Mouse (Mus musculus) neural tube, embryonic 12.5 days (tissue): ENCODE measurements around the gene Gpd2. TPM values are rescaled to one million over a fixed set of nuclear protein-coding genes. Genes with fewer than 3 reads are reported as not detected.

Experiments used
- ATAC-seq: fragments of 200-750 bp; cut with Nextera tagmentation; 2 replicates; pipeline ENCODE4 v1.8.0; 2017; ENCODE audit warnings: low read depth, mild to moderate bottlenecking, moderate TSS enrichment, moderate library complexity; ENCODE audit not compliant: low FRiP score
- H3K27ac ChIP-seq: fragments of 300-500 bp; sonication (generic); 2 replicates; pipeline ENCODE4 v1.5.1; 2016
- H3K27me3 ChIP-seq: fragments of 300-500 bp; sonication (generic); replicated peaks from 2 replicates; pipeline ENCODE4 v1.6.1; 2016; ENCODE audit warnings: mild to moderate bottlenecking
- H3K36me3 ChIP-seq: fragments of 300-500 bp; sonication (generic); 2 replicates; pipeline ENCODE4 v1.6.1; 2016; ENCODE audit warnings: mild to moderate bottlenecking
- H3K4me1 ChIP-seq: fragments of 300-500 bp; sonication (generic); 2 replicates; pipeline ENCODE4 v1.6.1; 2016
- H3K4me2 ChIP-seq: fragments of 300-500 bp; sonication (generic); replicated peaks from 2 replicates; pipeline ENCODE4 v1.6.1; 2016; ENCODE audit warnings: mild to moderate bottlenecking
- H3K4me3 ChIP-seq: fragments of 300-500 bp; sonication (generic); 2 replicates; pipeline ENCODE4 v1.5.1; 2016
- H3K9ac ChIP-seq: fragments of 300-500 bp; sonication (generic); 2 replicates; pipeline ENCODE4 v1.6.1; 2016; ENCODE audit warnings: mild to moderate bottlenecking
- H3K9me3 ChIP-seq: fragments of 300-500 bp; sonication (generic); 2 replicates; pipeline ENCODE4 v1.6.1; 2016; ENCODE audit warnings: mild to moderate bottlenecking
- WGBS: fragments of 180-500 bp; shearing (Covaris S2); methylation state at CpG from one replicate; pipeline ENCODE4 v1.1.7; 2016; 5-methylcytosine and 5-hydroxymethylcytosine counted together
- polyA plus RNA-seq: library from polyadenylated mRNA; unstranded; fragments of >200 nt; fragmentation: Nextera tagmentation; extraction: Ambion mirVana; gene quantifications from 2 replicates; pipeline ENCODE4 v1.2.1, GENCODE M21; 2016

Gpd2 gene
- polyA plus RNA-seq, 1 experiment from 2014 or later = 16.7 TPM

DNA sequence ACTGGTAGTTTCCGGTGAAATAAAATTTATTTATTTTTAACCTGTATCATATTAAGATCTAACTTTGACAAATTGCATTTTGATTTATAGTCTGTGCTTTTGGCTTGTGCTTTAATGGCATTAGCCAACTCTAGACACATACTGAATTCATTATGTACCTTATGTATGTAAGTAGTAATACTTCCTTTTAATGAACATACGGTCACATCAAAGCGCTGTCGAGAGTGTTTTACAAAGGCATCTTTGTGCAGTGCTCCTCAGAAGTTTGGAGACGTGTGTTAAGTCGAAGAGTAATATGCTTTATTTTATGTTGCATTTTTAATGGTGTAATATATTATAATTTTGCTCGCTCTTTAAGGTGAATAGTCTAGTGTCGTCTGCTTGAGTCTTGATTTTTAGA, 88.7 kb downstream of the Gpd2 start:
- Histone ChIP-seq H3K9ac (no peak overlapping the region), H3K9me3 (no peaks in the 10 kb centered on the region), H3K4me2 (no peak overlapping the region), H3K36me3 (no peaks in the 10 kb centered on the region), H3K27ac (no peak overlapping the region), H3K4me1 (no peaks in the 10 kb centered on the region), H3K4me3 (no peak overlapping the region), H3K27me3 (no peaks in the 10 kb centered on the region)
- no peak for ATAC-seq
- 86% methylated on average over 8 of the region's 8 CpGs for WGBS

DNA sequence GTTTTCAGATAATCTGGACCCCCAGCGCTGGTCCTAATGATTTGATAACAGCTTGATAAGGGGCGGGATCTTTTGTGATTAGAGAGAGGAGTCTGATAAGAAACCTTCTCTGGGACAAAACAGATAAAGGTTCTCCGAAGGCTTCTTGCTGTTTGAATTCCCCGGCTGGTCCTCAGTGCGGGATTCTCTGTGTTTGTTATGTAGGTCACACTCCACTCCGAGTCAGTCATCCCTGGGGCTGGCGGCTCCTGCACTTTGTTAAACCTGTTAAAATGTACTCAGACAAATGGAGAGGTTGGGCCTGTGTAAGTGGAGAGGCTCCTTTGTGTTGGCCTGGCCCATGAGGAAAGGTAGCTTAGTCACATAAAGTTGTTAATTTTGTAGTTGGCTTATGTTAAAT, 91.9 kb downstream of the Gpd2 start:
- H3K4me2 ChIP-seq = no peak overlapping the region
- ATAC-seq = no peak
- no peak overlapping the region for H3K4me3 ChIP-seq
- H3K27me3 ChIP-seq = no peaks in the 10 kb centered on the region
- H3K9me3 ChIP-seq = no peaks in the 10 kb centered on the region
- H3K4me1 ChIP-seq = no peaks in the 10 kb centered on the region
- H3K27ac ChIP-seq = no peak overlapping the region
- WGBS = 82% methylated on average over 7 of the region's 7 CpGs
- H3K9ac ChIP-seq = no peak overlapping the region
- H3K36me3 ChIP-seq = no peaks in the 10 kb centered on the region

DNA sequence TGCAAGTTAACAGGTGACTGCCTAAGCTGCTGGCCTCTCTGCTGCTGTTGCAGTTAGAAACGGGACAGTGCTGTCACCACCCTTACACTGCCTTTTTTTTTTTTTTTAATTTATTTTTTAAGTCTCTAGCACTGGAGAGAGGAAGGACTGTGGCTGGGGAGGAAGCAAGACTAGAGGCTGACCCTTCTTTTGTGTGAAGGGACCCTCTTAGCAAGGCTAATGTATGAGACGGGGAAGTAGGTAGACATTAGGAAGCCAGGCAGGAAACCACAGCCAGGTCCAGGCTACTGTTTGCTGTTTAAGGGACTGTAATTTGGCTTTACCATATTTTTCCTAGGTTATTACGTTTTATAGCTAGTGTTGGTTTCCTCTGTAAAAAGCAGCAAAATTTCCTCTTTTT, 93.4 kb downstream of the Gpd2 start:
- Histone ChIP-seq H3K4me3 (no peak overlapping the region), H3K27ac (no peak overlapping the region), H3K27me3 (no peaks in the 10 kb centered on the region), H3K9me3 (no peaks in the 10 kb centered on the region), H3K4me1 (no peaks in the 10 kb centered on the region), H3K9ac (no peak overlapping the region), H3K4me2 (no peak overlapping the region), H3K36me3 (no peaks in the 10 kb centered on the region)
- 71% methylated on average over 3 of the region's 3 CpGs for WGBS
- no peak for ATAC-seq

DNA sequence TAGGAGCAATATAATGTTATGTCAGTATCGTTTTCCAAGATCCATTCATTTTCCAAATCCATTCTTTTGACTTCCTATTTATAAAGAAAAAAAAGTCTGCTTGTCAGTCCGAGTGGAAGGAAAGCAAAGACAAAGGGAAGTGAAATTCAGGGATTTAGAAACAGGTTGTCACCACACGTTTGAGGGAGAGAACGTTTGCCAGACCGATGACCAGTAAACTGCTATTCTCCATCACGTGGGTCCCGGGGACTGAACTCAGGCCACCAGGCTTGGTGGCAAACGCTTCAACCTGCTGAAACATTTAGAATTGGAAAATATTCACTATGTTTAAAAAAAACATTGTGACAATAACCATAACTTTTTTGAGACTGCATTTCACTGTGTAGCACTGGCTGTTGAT, 93.8 kb downstream of the Gpd2 start:
- no peaks in the 10 kb centered on the region for H3K36me3 ChIP-seq
- ATAC-seq = no peak
- no peaks in the 10 kb centered on the region for H3K4me1 ChIP-seq
- H3K9ac ChIP-seq = no peak overlapping the region
- H3K4me2 ChIP-seq = no peak overlapping the region
- H3K27ac ChIP-seq = no peak overlapping the region
- no peaks in the 10 kb centered on the region for H3K27me3 ChIP-seq
- WGBS = 92% methylated on average over 8 of the region's 8 CpGs
- no peaks in the 10 kb centered on the region for H3K9me3 ChIP-seq
- no peak overlapping the region for H3K4me3 ChIP-seq

DNA sequence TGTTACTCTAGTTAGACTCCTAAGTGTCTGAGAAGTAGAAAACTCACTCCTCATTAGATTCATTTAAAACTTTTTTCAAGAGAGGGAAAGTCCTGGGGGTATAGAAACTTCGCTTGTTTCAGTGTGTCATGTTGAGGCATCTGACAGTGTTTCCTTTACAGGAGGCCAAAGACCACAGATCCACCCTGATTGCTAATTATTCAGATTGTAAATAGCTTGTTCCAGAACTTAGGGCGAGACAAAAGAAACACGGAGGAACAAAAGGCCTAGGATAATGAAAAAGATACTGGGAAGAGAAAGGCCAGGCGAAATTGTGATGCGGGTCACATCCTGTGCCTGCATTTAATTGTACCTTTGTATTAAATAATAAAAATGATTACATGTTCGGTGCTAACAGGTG, 96.0 kb downstream of the Gpd2 start:
- Histone ChIP-seq H3K4me3 (no peak overlapping the region), H3K9ac (no peak overlapping the region), H3K4me2 (no peak overlapping the region), H3K36me3 (no peaks in the 10 kb centered on the region), H3K27ac (no peak overlapping the region), H3K27me3 (no peaks in the 10 kb centered on the region), H3K9me3 (no peaks in the 10 kb centered on the region), H3K4me1 (no peaks in the 10 kb centered on the region)
- no peak for ATAC-seq
- 51% methylated on average over 6 of the region's 6 CpGs for WGBS

DNA sequence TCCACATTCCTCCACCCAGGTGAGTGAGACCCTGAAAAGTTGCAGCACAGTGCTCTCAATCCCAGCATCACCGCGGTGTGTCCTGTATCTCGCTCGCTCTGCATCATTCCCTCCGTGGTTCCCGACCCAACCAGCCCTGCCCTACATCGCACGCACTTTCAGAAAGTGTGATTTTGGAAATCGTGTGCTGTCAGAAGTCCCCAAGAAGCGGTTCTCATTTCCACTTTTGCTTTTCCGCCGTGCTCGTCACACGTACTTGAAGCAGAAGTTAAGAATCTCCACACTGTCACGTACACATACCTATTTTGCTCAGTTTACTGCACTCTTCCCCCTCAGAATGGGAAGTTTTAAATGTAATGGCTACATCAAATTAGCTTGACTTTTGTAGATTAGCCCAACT, 98.0 kb downstream of the Gpd2 start:
- Histone ChIP-seq H3K36me3 (no peaks in the 10 kb centered on the region), H3K9ac (no peak overlapping the region), H3K27ac (no peak overlapping the region), H3K4me2 (no peak overlapping the region), H3K27me3 (no peaks in the 10 kb centered on the region), H3K4me1 (no peaks in the 10 kb centered on the region), H3K9me3 (no peaks in the 10 kb centered on the region), H3K4me3 (no peak overlapping the region)
- ATAC-seq = no peak
- WGBS = 92% methylated on average over 15 of the region's 15 CpGs

DNA sequence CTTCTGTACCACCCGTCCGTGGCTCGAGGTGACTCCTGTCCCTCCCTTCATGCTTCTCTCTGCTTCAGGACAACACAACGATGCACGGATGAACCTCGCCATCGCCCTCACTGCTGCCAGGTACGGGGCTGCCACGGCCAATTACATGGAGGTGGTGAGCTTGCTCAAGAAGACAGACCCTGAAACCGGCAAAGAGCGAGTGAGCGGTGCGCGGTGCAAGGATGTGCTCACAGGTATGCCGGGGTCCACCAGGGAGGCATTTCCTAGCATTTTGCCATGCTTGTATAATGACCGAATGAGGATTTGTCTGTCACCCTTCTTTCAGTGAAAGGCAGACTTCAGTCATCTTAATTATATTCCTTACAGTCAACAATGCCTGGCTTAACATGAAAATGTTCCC, 101.3 kb downstream of the Gpd2 start:
- Histone ChIP-seq H3K27ac (no peak overlapping the region), H3K4me2 (no peak overlapping the region), H3K36me3 (no peaks in the 10 kb centered on the region), H3K9ac (no peak overlapping the region), H3K27me3 (no peaks in the 10 kb centered on the region), H3K9me3 (no peaks in the 10 kb centered on the region), H3K4me1 (no peaks in the 10 kb centered on the region), H3K4me3 (no peak overlapping the region)
- 96% methylated on average over 16 of the region's 16 CpGs for WGBS
- no peak for ATAC-seq

DNA sequence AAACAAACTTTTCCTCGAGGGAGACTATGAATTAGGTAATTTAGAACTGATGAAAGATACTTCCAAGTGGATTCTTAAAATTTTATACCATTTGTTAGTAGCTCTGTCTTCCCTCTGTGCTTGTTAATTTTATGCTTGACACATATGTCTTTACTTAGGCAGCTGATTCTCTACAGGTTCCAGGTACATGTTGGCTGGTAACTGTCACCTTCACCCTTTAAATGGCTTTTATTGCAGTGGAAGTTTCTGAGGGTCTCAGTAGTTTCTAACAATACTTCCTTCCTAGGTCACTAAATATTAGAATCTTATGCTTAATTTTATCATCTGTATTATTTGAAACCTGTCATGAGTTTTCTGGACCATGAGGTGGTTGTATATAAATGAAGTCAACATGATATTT, 105.5 kb downstream of the Gpd2 start:
- H3K36me3 ChIP-seq = no peaks in the 10 kb centered on the region
- no peak overlapping the region for H3K4me3 ChIP-seq
- ATAC-seq = no peak
- H3K9me3 ChIP-seq = no peaks in the 10 kb centered on the region
- no peaks in the 10 kb centered on the region for H3K4me1 ChIP-seq
- no peak overlapping the region for H3K27ac ChIP-seq
- no peak overlapping the region for H3K9ac ChIP-seq
- H3K27me3 ChIP-seq = no peaks in the 10 kb centered on the region
- WGBS = 68% methylated on average over 1 of the region's 1 CpGs
- H3K4me2 ChIP-seq = no peak overlapping the region

DNA sequence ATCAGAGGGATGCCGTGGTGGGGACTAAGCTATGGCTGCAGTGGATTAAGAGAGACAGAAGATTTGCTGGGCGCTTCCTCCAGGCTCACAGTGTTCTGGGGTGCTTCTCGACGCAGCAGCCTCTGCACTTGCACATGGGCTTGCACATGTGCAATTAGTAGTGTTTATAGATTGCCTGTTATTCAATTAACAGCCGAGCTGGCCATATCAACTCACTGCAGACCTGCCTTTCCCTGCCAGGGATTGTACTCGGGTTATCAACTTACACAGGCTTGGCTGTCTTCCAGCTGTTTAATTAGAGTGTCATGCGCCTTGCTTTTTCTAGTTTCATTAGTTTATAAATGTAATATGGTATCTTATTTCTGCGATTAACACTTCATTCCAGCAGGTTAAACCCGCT, 113.2 kb downstream of the Gpd2 start:
- no peak overlapping the region for H3K4me3 ChIP-seq
- H3K4me2 ChIP-seq = no peak overlapping the region
- no peak overlapping the region for H3K27ac ChIP-seq
- ATAC-seq = no peak
- H3K9me3 ChIP-seq = no peaks in the 10 kb centered on the region
- WGBS = 69% methylated on average over 9 of the region's 9 CpGs
- no peak overlapping the region for H3K9ac ChIP-seq
- H3K4me1 ChIP-seq = no peaks in the 10 kb centered on the region
- H3K27me3 ChIP-seq = no peaks in the 10 kb centered on the region
- no peaks in the 10 kb centered on the region for H3K36me3 ChIP-seq

DNA sequence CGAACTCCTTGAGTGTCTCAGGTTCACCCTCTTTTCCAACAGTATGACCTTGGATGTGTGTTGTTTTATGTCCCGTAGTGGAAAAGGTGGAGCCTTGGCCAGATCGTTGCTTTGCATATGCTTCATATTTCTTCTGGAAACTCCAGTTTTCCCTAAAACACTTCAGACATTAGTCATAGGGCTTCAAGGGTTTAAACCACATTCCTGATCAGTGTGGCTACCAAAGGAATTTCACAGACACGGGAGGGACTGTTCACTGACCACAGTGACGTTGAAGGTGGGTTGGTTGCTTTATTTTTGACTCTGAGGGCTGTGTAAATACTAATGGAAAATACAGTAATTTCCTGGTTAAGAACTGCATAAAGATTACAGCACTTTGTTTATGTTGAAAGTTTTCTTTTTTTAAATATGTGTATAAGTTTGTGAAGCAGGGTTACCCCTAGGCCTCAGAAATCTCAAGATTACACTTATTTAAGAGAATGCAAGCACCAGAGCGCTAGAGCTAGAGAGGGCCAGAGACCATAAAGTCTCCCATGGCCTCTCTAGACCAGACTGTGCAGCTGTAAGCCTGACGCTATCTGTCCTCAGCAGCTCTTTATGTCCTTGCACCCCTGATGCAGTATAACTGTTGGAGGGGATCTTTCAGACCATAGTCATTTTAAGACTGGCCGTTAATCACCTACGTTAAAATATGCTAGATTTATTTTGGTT, 116.4 kb downstream of the Gpd2 start:
- no peak for ATAC-seq

DNA sequence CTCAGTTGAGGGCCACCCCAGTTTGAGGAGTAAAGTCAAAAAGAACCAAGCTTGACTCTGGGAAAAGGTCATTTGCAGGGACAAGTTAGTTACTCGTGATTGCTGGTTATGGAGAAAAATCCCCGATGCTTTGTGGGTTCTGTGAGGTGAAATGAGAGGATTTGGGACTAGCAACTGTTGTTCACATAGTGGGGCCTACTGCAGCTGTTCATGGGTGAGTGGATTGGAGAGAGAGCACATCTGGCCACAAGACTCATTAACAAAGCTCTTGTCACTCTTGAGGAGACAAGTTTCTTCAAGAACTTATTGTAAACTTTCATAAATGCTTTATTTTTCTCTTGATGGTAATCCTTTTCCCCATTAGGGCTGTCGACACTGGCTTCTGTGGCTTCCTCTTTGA, 117.4 kb downstream of the Gpd2 start:
- Histone ChIP-seq H3K36me3 (no peaks in the 10 kb centered on the region), H3K27me3 (no peaks in the 10 kb centered on the region), H3K4me1 (no peaks in the 10 kb centered on the region), H3K9me3 (no peaks in the 10 kb centered on the region), H3K4me2 (no peak overlapping the region), H3K27ac (no peak overlapping the region), H3K9ac (no peak overlapping the region), H3K4me3 (no peak overlapping the region)
- 91% methylated on average over 3 of the region's 3 CpGs for WGBS
- ATAC-seq = no peak

More for the DNA sequence above, 116.4 kb downstream of the Gpd2 start:
- Histone ChIP-seq H3K4me1 (no peaks in the 10 kb centered on the region), H3K27ac (no peak overlapping the region), H3K9ac (no peak overlapping the region), H3K27me3 (no peaks in the 10 kb centered on the region), H3K4me3 (no peak overlapping the region), H3K36me3 (no peaks in the 10 kb centered on the region), H3K4me2 (no peak overlapping the region), H3K9me3 (no peaks in the 10 kb centered on the region)
- WGBS = 93% methylated on average over 9 of the region's 9 CpGs

DNA sequence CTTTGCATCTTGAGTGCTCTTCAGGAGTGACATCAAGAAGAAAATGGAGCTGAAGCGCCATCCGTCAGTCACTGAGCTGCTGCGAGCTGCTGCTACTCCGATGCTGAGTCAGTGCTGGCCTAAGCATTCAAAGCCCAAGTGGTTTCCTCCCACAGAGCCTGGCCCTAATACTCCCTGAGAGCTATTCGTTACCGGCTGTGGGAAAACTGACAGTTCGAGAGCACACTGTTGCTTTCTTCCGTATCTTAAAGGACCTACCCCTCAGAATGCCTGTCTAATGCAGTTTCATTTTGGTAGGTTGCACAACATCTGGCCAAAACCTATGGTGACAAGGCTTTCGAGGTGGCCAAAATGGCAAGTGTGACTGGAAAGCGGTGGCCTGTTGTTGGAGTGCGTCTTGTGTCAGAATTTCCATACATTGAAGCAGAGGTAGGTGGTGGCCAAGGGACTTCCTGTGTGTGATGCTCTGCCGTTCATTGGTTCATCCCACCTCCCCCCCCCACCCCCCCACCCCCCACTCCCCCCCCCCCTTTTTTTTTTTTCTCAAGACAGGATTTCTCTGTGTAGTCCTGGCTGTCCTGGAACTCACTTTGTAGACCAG, 118.9 kb downstream of the Gpd2 start:
- Histone ChIP-seq H3K27ac (no peak overlapping the region), H3K27me3 (no peaks in the 10 kb centered on the region), H3K9me3 (no peaks in the 10 kb centered on the region), H3K4me1 (no peaks in the 10 kb centered on the region), H3K4me2 (no peak overlapping the region), H3K9ac (no peak overlapping the region), H3K4me3 (no peak overlapping the region), H3K36me3 (no peaks in the 10 kb centered on the region)
- WGBS = 87% methylated on average over 12 of the region's 12 CpGs
- no peak for ATAC-seq

DNA sequence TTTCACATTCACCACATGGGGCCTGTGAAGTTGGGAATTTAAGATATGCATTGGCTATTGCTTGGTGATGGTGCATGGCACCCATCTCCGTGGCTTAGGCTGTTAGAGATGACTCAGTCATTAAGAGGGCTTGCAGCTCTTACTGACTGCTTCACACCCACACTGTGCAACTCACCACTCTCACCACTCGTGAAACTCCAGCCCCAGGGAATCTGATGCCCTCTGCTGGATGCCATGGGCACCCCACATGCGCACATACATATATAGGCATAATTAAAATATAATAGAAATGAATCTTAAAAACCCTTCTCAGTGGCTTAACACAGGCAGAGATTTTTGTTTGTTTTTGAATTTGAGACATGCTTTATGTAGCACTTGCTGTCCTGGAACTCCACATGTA, 125.1 kb downstream of the Gpd2 start:
- Histone ChIP-seq H3K36me3 (no peaks in the 10 kb centered on the region), H3K9ac (no peak overlapping the region), H3K9me3 (no peaks in the 10 kb centered on the region), H3K27me3 (no peaks in the 10 kb centered on the region), H3K4me3 (no peak overlapping the region), H3K27ac (no peak overlapping the region), H3K4me1 (no peaks in the 10 kb centered on the region), H3K4me2 (no peak overlapping the region)
- ATAC-seq = no peak
- WGBS = 70% methylated on average over 3 of the region's 3 CpGs
